Mouse (Mus musculus): ENCODE measurements at regions not wholly inside any gene's neighbourhood (a gene's known extent, or its start where the extent isn't known, plus 50 kb on each side); places are given as distances from the start of the nearest gene placed in this dataset.
"Not testable (repeated sequence)": the region's sequence is repeated elsewhere in the genome, so short reads cannot be mapped to it uniquely, and the experiment has no call there.

DNA sequence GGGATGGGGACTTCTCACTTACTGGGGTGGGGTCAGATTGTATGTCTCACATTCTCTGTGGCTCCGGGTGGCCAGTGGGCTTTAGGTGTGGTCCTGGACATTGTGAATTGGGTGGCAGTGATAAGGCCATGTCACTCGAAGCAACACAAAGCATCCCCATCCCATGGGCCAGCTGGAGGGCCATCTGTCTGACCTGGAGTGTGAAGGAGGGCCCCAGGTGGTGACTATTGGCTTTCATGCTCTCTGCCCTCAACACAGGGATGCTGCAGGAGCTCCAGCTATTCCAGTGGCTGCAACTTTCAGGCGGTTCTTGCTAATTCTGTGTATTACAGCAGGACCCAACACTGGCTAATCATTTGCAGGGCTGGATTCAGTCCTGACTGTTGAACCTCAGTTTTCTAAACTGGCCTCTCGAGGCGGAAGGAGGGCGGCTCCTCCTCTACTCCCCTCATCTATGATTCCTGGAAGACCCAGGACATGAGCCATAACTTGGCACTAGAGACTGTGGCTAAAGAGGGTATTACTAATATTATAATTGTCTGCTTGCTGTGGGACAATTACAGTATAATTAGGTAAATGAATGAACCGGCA lies 64.1 kb downstream of the 9530068E07Rik start:
- Histone ChIP-seq H3K36me3 (no peaks in the 10 kb centered on the region), H3K4me3 (replicated peaks) (no peak overlapping the region), H3K9me3 (no peaks in the 10 kb centered on the region), H3K4me2 (replicated peaks) (no peak overlapping the region), H3K4me1 (replicated peaks) (0 out of 2 replicates have a peak, but pooled peaks cover 2% of the 10 kb centered on the region), H3K27me3 (no peaks in the 10 kb centered on the region), H3K9ac (replicated peaks) (no peak overlapping the region), H3K27ac (no peak overlapping the region)
- no peak for ATAC-seq
- WGBS, result 68% methylated on average over 7 of the region's 7 CpGs

DNA sequence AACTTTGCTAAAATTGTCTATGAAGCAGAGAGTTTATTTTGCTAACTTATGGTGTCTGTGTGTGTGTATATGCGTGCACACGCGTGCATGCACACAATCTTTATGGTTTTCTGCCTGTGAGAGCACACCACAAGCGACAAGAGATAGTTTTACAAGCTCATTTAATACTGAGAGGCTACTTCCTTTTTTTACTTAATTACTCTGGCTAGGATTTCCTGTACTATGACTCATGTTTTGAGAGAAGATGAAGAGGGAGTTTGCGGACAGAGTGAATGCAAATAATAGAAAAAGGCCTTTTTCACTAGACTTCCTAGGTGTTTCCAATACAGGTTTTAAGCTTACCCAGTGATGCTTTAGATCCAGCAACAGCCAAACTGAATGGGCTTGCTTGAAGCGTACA lies 74.9 kb downstream of the 9530068E07Rik start:
- not testable (repeated sequence) for H3K36me3 ChIP-seq; H3K9me3 ChIP-seq; H3K9ac ChIP-seq (replicated peaks); H3K4me1 ChIP-seq (replicated peaks); H3K27me3 ChIP-seq; ATAC-seq; H3K4me2 ChIP-seq (replicated peaks); H3K4me3 ChIP-seq (replicated peaks); H3K27ac ChIP-seq
- WGBS, result 90% methylated on average over 6 of the region's 6 CpGs

DNA sequence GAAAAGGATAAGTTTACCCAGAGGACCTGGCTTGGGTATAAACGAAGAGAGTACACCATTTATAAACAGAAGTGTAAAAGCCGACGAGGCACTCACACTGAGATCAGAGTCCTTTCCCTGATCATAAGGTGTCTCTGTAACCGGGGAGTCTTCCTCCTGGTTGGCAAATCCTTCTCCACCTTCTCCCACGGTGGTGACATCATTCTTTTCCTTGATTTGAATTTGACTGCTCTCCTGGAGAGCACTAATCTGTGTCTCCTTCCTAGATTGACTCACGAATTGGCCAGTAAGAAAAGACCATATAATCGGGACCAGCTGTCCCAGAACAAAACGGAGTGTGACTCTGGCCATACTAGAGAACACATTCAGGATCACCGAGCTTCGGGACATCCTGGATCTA lies 83.9 kb downstream of the 9530068E07Rik start:
- not testable (repeated sequence) for ATAC-seq; H3K9ac ChIP-seq (replicated peaks); H3K4me2 ChIP-seq (replicated peaks); H3K9me3 ChIP-seq; H3K27ac ChIP-seq; H3K4me1 ChIP-seq (replicated peaks); H3K27me3 ChIP-seq; H3K4me3 ChIP-seq (replicated peaks); H3K36me3 ChIP-seq
- 67% methylated on average over 10 of the region's 10 CpGs for WGBS

DNA sequence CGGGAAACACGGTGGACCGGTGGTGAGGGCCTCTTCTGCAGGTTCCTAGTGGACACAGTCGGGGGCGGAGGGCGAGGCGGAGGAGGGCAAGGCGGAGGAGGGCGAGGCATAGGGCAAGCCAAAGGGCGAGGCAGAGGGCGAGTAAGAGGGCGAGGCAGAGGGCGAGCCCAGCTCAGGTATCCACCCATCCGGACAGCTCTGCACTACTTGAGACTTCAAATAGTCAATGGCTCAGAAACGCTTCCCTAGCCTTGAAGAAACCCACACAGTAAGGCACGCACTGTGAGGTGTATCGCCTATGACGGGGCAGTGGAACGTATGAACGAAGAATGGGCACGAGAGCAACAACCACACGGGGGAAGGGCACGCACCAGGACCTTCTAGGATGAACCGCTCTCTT lies 84.5 kb downstream of the 9530068E07Rik start:
- not testable (repeated sequence) for H3K4me3 ChIP-seq (replicated peaks); H3K4me1 ChIP-seq (replicated peaks); H3K4me2 ChIP-seq (replicated peaks); H3K27me3 ChIP-seq; ATAC-seq; H3K36me3 ChIP-seq; H3K9ac ChIP-seq (replicated peaks); H3K27ac ChIP-seq; H3K9me3 ChIP-seq
- 95% methylated on average over 22 of the region's 24 CpGs for WGBS

DNA sequence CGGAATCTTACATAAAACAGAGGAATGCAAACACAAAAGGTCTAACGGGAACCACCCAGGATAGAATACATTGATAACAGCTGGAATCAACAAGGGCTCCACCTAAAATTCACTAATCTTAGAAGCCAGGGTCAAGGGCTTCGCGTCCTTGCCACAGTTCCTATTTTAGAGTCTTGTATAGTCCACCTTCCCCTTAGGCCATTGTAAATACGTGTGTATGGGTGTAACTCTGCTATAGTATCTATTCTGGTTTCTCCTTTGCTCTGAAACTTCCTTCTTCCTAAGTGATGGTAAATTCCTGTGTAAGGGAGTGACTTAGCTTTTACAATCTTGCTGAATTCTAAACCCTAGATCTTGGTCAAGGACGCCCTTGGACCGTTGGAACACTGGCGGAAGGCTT lies 87.3 kb downstream of the 9530068E07Rik start:
- not testable (repeated sequence) for H3K4me2 ChIP-seq (replicated peaks); H3K4me1 ChIP-seq (replicated peaks); H3K36me3 ChIP-seq; H3K4me3 ChIP-seq (replicated peaks); H3K27ac ChIP-seq; H3K27me3 ChIP-seq; ATAC-seq; H3K9ac ChIP-seq (replicated peaks); H3K9me3 ChIP-seq
- 95% methylated on average over 6 of the region's 8 CpGs for WGBS

DNA sequence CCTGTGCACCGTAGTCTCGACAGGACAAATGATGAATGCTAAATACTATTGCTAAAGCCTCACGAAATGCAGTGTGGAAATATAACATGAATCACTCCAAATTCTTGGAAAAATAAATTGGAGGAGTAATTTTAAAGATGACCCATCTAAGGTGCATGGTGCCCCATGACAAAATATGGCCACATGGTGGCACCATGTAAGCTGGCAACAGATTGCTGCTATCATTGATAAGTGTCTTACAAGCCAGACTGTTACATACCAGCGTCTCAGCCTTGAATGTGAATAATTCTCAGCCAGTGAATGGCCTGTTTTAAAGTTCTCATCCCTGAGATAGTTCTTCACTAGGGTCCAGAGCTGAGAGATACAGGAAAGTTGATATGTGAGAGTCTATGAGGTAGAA lies 92.3 kb downstream of the 9530068E07Rik start:
- 76% methylated on average over 4 of the region's 4 CpGs for WGBS
- H3K9me3 ChIP-seq; H3K4me1 ChIP-seq (replicated peaks); H3K4me3 ChIP-seq (replicated peaks); H3K27me3 ChIP-seq; H3K36me3 ChIP-seq; H3K4me2 ChIP-seq (replicated peaks); H3K9ac ChIP-seq (replicated peaks); H3K27ac ChIP-seq; ATAC-seq: not testable (repeated sequence)

DNA sequence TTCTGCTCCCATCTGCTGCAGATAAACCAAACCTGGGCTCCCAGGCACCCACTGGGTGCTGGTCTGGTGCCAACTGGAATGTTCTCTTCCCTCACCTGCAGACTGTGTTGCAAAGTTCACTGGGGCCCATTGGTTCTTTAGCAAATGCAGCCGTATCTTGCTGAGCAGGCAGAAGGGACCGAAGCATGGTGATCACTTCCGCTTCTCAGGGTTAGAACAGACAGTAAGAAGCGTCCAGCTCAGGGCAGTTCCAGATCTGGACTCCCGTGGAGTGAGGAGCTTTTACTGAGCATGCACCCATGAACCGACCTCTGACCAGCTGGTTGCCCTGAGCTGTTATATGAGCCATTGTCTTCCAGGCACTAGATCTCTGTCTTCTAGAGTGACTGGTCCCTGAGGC lies 97.1 kb downstream of the 9530068E07Rik start:
- H3K4me3 ChIP-seq (replicated peaks), result no peak overlapping the region
- 84% methylated on average over 6 of the region's 6 CpGs for WGBS
- H3K27ac ChIP-seq, result no peak overlapping the region
- no peaks in the 10 kb centered on the region for H3K36me3 ChIP-seq
- no peak overlapping the region for H3K4me2 ChIP-seq (replicated peaks)
- H3K27me3 ChIP-seq, result no peaks in the 10 kb centered on the region
- no peak overlapping the region for H3K9ac ChIP-seq (replicated peaks)
- ATAC-seq, result no peak
- H3K9me3 ChIP-seq, result no peaks in the 10 kb centered on the region
- H3K4me1 ChIP-seq (replicated peaks), result no peaks in the 10 kb centered on the region

DNA sequence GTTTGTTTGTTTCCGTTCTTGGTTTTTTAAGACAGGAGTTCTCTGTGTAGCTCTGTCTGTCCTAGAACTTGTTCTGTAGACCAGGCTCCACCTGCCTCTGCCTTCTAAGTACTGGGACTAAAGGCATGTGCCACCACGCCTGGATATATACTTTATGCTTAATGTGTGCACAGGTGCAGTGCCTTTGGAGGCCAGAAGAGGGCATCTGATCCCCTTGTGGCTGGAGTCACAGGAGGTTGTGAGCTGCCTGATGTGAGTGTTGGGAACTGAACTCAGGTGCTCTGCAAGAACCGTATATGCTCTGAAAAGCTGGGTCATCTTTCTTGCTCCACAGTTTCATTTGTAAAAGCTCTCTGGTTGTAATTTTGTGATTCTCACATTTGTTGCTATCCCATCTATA lies 100.7 kb downstream of the 9530068E07Rik start:
- Histone ChIP-seq H3K9me3 (no peaks in the 10 kb centered on the region), H3K4me1 (replicated peaks) (no peaks in the 10 kb centered on the region), H3K4me2 (replicated peaks) (no peak overlapping the region), H3K4me3 (replicated peaks) (no peak overlapping the region), H3K27me3 (no peaks in the 10 kb centered on the region), H3K27ac (no peak overlapping the region), H3K9ac (replicated peaks) (no peak overlapping the region), H3K36me3 (no peaks in the 10 kb centered on the region)
- ATAC-seq, result no peak
- WGBS, result 92% methylated on average over 3 of the region's 3 CpGs

DNA sequence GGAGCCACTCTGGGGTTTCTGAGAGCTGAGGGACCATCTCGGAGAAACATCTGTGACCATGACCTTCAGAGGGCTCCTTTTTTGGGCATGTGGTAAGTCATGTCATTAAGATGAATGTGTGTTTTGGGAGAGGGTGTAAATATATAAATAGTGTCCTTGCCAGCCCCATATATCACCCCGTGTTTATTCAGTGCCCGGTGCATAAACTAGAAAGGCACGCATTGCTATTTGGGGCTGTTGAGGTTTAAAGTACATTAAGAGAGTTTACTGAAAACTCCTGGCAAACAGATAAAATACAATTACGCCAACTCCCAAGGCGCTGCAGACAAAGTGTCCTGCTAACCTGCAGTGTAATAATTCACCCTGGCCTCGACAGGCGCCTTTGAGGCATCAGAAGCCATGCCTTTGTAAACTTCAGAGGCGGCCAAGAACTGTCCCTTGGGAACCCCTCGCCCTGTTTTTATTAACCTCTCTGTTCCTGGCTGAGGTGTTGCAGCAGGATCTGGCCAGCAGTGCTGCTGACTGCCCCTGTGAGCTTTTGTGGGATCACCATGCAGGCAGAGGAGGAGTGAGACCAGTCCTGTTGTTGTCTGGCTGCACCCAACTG lies 106.6 kb downstream of the 9530068E07Rik start:
- Histone ChIP-seq H3K36me3 (no peaks in the 10 kb centered on the region), H3K27me3 (no peaks in the 10 kb centered on the region), H3K4me2 (replicated peaks) (no peak overlapping the region), H3K4me1 (replicated peaks) (no peaks in the 10 kb centered on the region), H3K27ac (no peak overlapping the region), H3K4me3 (replicated peaks) (no peak overlapping the region), H3K9me3 (no peaks in the 10 kb centered on the region), H3K9ac (replicated peaks) (no peak overlapping the region)
- WGBS, result 83% methylated on average over 10 of the region's 10 CpGs
- no peak for ATAC-seq

DNA sequence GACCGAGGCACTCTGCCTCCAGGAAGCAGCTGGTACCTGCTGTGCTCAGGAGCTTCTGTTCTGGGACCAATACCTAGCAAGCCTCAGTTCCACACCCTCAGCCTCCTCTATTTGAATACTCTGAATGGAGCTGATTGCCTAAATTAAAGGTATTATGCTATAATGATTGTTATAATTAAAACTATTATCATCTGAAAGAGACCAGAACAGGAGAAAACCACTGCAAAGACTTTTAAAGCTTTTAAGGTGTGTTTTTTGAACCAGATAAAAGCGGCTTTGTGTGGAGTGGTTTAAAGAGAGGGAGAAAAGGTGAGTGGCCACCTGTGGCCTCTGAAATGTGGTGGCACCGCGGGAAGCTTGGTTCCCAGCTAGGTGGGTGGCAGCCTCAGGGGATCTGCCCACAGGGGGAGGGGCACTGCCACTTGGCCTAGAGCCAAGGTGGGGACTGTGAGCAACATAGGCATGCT lies 115.6 kb downstream of the 9530068E07Rik start:
- Histone ChIP-seq H3K4me1 (replicated peaks) (no peaks in the 10 kb centered on the region), H3K36me3 (no peaks in the 10 kb centered on the region), H3K4me2 (replicated peaks) (no peak overlapping the region), H3K9ac (replicated peaks) (no peak overlapping the region), H3K27me3 (no peaks in the 10 kb centered on the region; the same call in 1 of the 2 replicates), H3K4me3 (replicated peaks) (no peak overlapping the region), H3K9me3 (no peaks in the 10 kb centered on the region), H3K27ac (no peak overlapping the region)
- 43% methylated on average over 4 of the region's 4 CpGs for WGBS
- ATAC-seq, result no peak

DNA sequence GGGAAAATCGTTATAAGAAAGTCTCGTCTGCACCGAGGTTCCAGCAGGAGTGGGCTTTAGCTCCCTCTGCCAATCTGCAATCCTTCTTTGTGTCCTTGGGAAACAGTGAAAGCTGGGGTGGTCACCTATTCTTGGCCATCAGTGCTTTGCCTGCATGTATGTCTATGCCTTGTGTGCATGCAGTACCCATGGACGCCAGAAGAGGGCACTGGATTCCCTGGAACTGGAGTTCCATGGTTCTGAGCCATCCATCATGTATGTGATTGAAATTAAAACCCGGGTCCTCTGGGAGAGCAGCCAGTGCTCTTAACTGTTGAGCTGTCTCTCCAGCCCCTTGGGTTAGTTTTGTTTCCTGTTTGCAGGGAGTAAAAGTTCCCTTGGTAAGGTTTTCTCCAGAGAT lies 121.1 kb downstream of the 9530068E07Rik start:
- Histone ChIP-seq H3K4me2 (replicated peaks) (no peak overlapping the region), H3K36me3 (no peaks in the 10 kb centered on the region), H3K4me3 (replicated peaks) (no peak overlapping the region), H3K9ac (replicated peaks) (no peak overlapping the region), H3K27ac (no peak overlapping the region), H3K4me1 (replicated peaks) (no peaks in the 10 kb centered on the region), H3K27me3 (no peaks in the 10 kb centered on the region; the same call in 1 of the 2 replicates), H3K9me3 (0 out of 2 replicates have a peak, but pooled peaks cover 3% of the 10 kb centered on the region)
- WGBS, result 74% methylated on average over 5 of the region's 5 CpGs
- no peak for ATAC-seq

DNA sequence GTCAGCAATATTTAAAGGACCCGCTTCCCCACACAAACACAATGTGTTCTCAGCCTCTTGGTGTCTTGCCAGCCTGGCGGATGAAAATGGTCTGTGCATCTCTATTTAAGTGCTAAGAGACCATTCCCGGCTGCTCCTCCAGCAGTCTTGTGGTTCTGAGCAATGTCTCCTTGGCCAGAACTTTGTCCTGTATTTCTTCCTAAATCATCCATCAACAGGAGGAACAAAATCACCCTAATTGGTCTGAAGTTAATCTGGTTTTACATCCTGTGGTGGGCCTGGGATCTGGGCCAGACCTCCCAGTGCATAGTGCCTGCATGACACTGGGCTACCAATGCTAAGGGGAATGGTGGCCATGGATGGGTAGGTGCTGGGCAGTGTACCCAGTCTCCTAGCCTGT lies 123.6 kb downstream of the 9530068E07Rik start:
- no peak; the same call in 1 of the 2 replicates for ATAC-seq
- Histone ChIP-seq H3K9me3 (0 out of 2 replicates have a peak, but pooled peaks cover 3% of the 10 kb centered on the region), H3K27me3 (no peaks in the 10 kb centered on the region; the same call in 1 of the 2 replicates), H3K27ac (no peak overlapping the region), H3K36me3 (no peaks in the 10 kb centered on the region), H3K4me2 (replicated peaks) (no peak overlapping the region), H3K4me3 (replicated peaks) (no peak overlapping the region), H3K9ac (replicated peaks) (no peak overlapping the region), H3K4me1 (replicated peaks) (no peaks in the 10 kb centered on the region)
- 76% methylated on average over 3 of the region's 3 CpGs for WGBS

DNA sequence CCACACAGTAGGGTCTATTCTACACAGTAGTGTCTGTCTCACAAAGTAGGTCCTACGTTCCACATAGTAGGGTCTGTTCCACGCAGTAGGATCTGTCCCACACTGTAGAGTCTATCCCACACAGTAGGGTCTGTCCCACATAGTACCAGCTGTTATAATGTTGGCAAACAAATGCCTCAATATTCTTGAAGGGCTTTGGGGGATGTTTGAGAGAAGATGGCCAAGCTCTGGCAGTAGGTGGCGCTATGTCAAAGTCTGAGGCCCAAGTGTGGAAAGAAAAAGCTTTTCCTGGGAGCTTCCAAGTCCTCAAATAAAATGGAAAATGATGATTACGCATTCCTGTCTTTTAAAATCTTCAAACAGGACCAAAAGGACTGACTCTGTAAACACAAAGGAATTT lies 125.7 kb downstream of the 9530068E07Rik start:
- peak; percentile 50; the same call in 1 of the 2 replicates for ATAC-seq
- H3K27me3 ChIP-seq, result no peaks in the 10 kb centered on the region
- no peak overlapping the region for H3K4me3 ChIP-seq (replicated peaks)
- 47% methylated on average over 4 of the region's 4 CpGs for WGBS
- H3K4me2 ChIP-seq (replicated peaks), result no peak overlapping the region
- no peak overlapping the region for H3K9ac ChIP-seq (replicated peaks)
- peaks cover 9% of the 10 kb centered on the region for H3K4me1 ChIP-seq (replicated peaks)
- H3K36me3 ChIP-seq, result no peaks in the 10 kb centered on the region
- H3K27ac ChIP-seq, result no peak overlapping the region
- 0 out of 2 replicates have a peak, but pooled peaks cover 3% of the 10 kb centered on the region for H3K9me3 ChIP-seq

All from midbrain, embryonic 13.5 days (tissue).